Mouse (Mus musculus) intestine, embryonic 16.5 days (tissue): ENCODE data around the gene Rchy1. TPM values are rescaled to one million over a fixed set of nuclear protein-coding genes. Genes with fewer than 3 reads are reported as not detected.
"Not testable (repeated sequence)": the region's sequence is repeated elsewhere in the genome, so short reads cannot be mapped to it uniquely, and the experiment has no call there.

ENCODE experiments used
- ATAC-seq: fragments of 200-750 bp; cut with Nextera tagmentation; 2 replicates; pipeline ENCODE4 v1.8.0; 2017; ENCODE audit warnings: moderate TSS enrichment, moderate library complexity
- H3K27ac ChIP-seq: fragments of 300-500 bp; sonication (generic); 2 replicates; pipeline ENCODE4 v1.5.1; 2014; ENCODE audit warnings: mild to moderate bottlenecking, low read length
- H3K27me3 ChIP-seq: fragments of 300-500 bp; sonication (generic); replicated peaks from 2 replicates; pipeline ENCODE4 v1.6.1; 2014; ENCODE audit warnings: low read length, control low read depth, mixed read lengths; ENCODE audit not compliant: control insufficient read depth, insufficient read depth
- H3K36me3 ChIP-seq: fragments of 300-500 bp; sonication (generic); 2 replicates; pipeline ENCODE4 v1.6.1; 2014; ENCODE audit warnings: low read length, control low read depth; ENCODE audit not compliant: control insufficient read depth, insufficient read depth
- H3K4me1 ChIP-seq: fragments of 300-500 bp; sonication (generic); 2 replicates; pipeline ENCODE4 v1.6.1; 2014; ENCODE audit warnings: low read length, control low read depth, mixed read lengths; ENCODE audit not compliant: control insufficient read depth, insufficient read depth
- H3K4me2 ChIP-seq: fragments of 300-500 bp; sonication (generic); 2 replicates; pipeline ENCODE4 v1.6.1; 2014; ENCODE audit warnings: low read depth, low read length, control low read depth
- H3K4me3 ChIP-seq: fragments of 300-500 bp; sonication (generic); 2 replicates; pipeline ENCODE4 v1.5.1; 2014; ENCODE audit warnings: mild to moderate bottlenecking, low read length
- H3K9ac ChIP-seq: fragments of 300-500 bp; sonication (generic); 2 replicates; pipeline ENCODE4 v1.6.1; 2014; ENCODE audit warnings: low read depth, low read length
- H3K9me3 ChIP-seq: fragments of 300-500 bp; sonication (generic); 2 replicates; pipeline ENCODE4 v1.6.1; 2016; ENCODE audit warnings: low read length, control low read depth; ENCODE audit not compliant: control insufficient read depth
- WGBS: fragments of 180-500 bp; shearing (Covaris S2); extraction: QIAGEN DNeasy Blood & Tissue Kit; methylation state at CpG from one replicate; pipeline ENCODE4 v1.1.7; 2014; 5-methylcytosine and 5-hydroxymethylcytosine counted together
- polyA plus RNA-seq: library from polyadenylated mRNA; unstranded; fragments of >200 nt; fragmentation: Nextera tagmentation; extraction: Ambion mirVana; gene quantifications from 2 replicates; pipeline ENCODE4 v1.2.1, GENCODE M21; 2015

Rchy1 gene
- polyA plus RNA-seq, 1 experiment from 2014 or later, result 77.3 TPM

GRCm38 (mm10) chr5:91947008-91947407 is 15.9 kb downstream of the Rchy1 start:
- no peak for ATAC-seq
- Histone ChIP-seq H3K27ac (no peak overlapping the region), H3K4me1 (no peaks in the 10 kb centered on the region), H3K27me3 (no peaks in the 10 kb centered on the region), H3K36me3 (peaks cover 13% of the 10 kb centered on the region; the same call in 1 of the 2 replicates), H3K9me3 (no peaks in the 10 kb centered on the region), H3K9ac (no peak overlapping the region), H3K4me2 (no peak overlapping the region), H3K4me3 (no peak overlapping the region)
- 96% methylated on average over 4 of the region's 4 CpGs for WGBS

GRCm38 (mm10) chr5:91945609-91946008 is 17.3 kb downstream of the Rchy1 start:
- not testable (repeated sequence) for ATAC-seq, H3K27me3 ChIP-seq, H3K9ac ChIP-seq, H3K4me2 ChIP-seq, H3K9me3 ChIP-seq, H3K4me1 ChIP-seq, H3K27ac ChIP-seq, H3K4me3 ChIP-seq
- H3K36me3 ChIP-seq, result peaks cover 11% of the 10 kb centered on the region; the same call in 1 of the 2 replicates
- 89% methylated on average over 1 of the region's 1 CpGs for WGBS

GRCm38 (mm10) chr5:91913231-91913630 is 49.6 kb downstream of the Rchy1 start:
- H3K27ac ChIP-seq, result no peak overlapping the region
- no peak for ATAC-seq
- H3K4me3 ChIP-seq, result no peak overlapping the region
- no peaks in the 10 kb centered on the region for H3K4me1 ChIP-seq
- H3K36me3 ChIP-seq, result no peaks in the 10 kb centered on the region
- no peaks in the 10 kb centered on the region for H3K27me3 ChIP-seq
- no peaks in the 10 kb centered on the region for H3K9me3 ChIP-seq
- WGBS, result 61% methylated on average over 2 of the region's 2 CpGs
- H3K9ac ChIP-seq, result no peak overlapping the region
- no peak overlapping the region for H3K4me2 ChIP-seq

- WGBS, result 74% methylated on average over 13 of the region's 13 CpGs
- Histone ChIP-seq H3K4me2 (no peak overlapping the region), H3K9ac (no peak overlapping the region), H3K9me3 (no peaks in the 10 kb centered on the region), H3K4me1 (no peaks in the 10 kb centered on the region), H3K36me3 (no peaks in the 10 kb centered on the region), H3K27me3 (no peaks in the 10 kb centered on the region), H3K27ac (no peak overlapping the region), H3K4me3 (no peak overlapping the region)
- ATAC-seq, result no peak
Observed at GRCm38 (mm10) chr5:91911384-91912106, 51.3 kb downstream of the Rchy1 start.

- H3K27ac ChIP-seq, result no peak overlapping the region
- no peaks in the 10 kb centered on the region for H3K27me3 ChIP-seq
- 90% methylated on average over 4 of the region's 4 CpGs for WGBS
- H3K36me3 ChIP-seq, result no peaks in the 10 kb centered on the region
- no peaks in the 10 kb centered on the region for H3K9me3 ChIP-seq
- no peak overlapping the region for H3K4me3 ChIP-seq
- ATAC-seq, result no peak
- no peaks in the 10 kb centered on the region for H3K4me1 ChIP-seq
- H3K4me2 ChIP-seq, result no peak overlapping the region
- H3K9ac ChIP-seq, result no peak overlapping the region
Observed at GRCm38 (mm10) chr5:91910616-91911015, 52.3 kb downstream of the Rchy1 start.

- ATAC-seq, result no peak
- H3K4me2 ChIP-seq, result no peak overlapping the region
- H3K27ac ChIP-seq, result no peak overlapping the region
- no peaks in the 10 kb centered on the region for H3K4me1 ChIP-seq
- H3K4me3 ChIP-seq, result no peak overlapping the region
- no peaks in the 10 kb centered on the region for H3K27me3 ChIP-seq
- WGBS, result 69% methylated on average over 10 of the region's 10 CpGs
- no peak overlapping the region for H3K9ac ChIP-seq
- no peaks in the 10 kb centered on the region for H3K9me3 ChIP-seq
- H3K36me3 ChIP-seq, result no peaks in the 10 kb centered on the region
Observed at GRCm38 (mm10) chr5:91909010-91909620, 53.8 kb downstream of the Rchy1 start.

Other genes with a start within 250 kb of the Rchy1 start
- not detected in 2 replicates for gene Odaph, start 24.4 kb upstream of the Rchy1 start, polyA plus RNA-seq
- 2.7 and 3.7 TPM in 2 replicates for gene Cdkl2, start 80.8 kb upstream of the Rchy1 start, polyA plus RNA-seq
- gene G3bp2, start 120.7 kb upstream of the Rchy1 start, polyA plus RNA-seq, result 147 and 167 TPM in 2 replicates
- gene Uso1, start 174.9 kb upstream of the Rchy1 start, polyA plus RNA-seq, result 43.5 and 46.7 TPM in 2 replicates